Mouse (Mus musculus) liver, postnatal 0 days (tissue): ENCODE measurements around the gene Ildr1. TPM values are rescaled to one million over a fixed set of nuclear protein-coding genes. Genes with fewer than 3 reads are reported as not detected.

Experiments
- ATAC-seq: fragments of 200-750 bp; cut with Nextera tagmentation; 2 replicates; pipeline ENCODE4 v1.8.0; 2017; ENCODE audit warnings: mild to moderate bottlenecking, moderate library complexity
- DNase-seq: peaks from one replicate; pipeline ENCODE4 v3.0.0-alpha.2; 2016
- H3K27ac ChIP-seq: fragments of 300-500 bp; sonication (generic); 2 replicates; pipeline ENCODE4 v1.5.1; 2014; ENCODE audit warnings: antibody characterized with exemption, moderate library complexity, mild to moderate bottlenecking, low read depth
- H3K27me3 ChIP-seq: fragments of 300-500 bp; sonication (generic); 2 replicates; pipeline ENCODE4 v1.6.1; 2014; ENCODE audit warnings: low read length, control low read depth, mixed read lengths; ENCODE audit not compliant: insufficient read depth
- H3K36me3 ChIP-seq: fragments of 300-500 bp; sonication (generic); replicated peaks from 2 replicates; pipeline ENCODE4 v1.6.1; 2014; ENCODE audit warnings: mild to moderate bottlenecking, control low read depth, low read length, moderate library complexity, mixed read lengths; ENCODE audit not compliant: insufficient read depth
- H3K4me1 ChIP-seq: fragments of 300-500 bp; sonication (generic); 2 replicates; pipeline ENCODE4 v1.6.1; 2014; ENCODE audit warnings: antibody characterized with exemption, mild to moderate bottlenecking, control low read depth; ENCODE audit not compliant: insufficient read depth
- H3K4me2 ChIP-seq: fragments of 300-500 bp; sonication (generic); 2 replicates; pipeline ENCODE4 v1.6.1; 2014; ENCODE audit warnings: low read depth, mild to moderate bottlenecking, low read length, moderate library complexity, mixed read lengths
- H3K4me3 ChIP-seq: fragments of 300-500 bp; sonication (generic); 2 replicates; pipeline ENCODE4 v1.5.1; 2014; ENCODE audit warnings: low read depth, low read length
- H3K9ac ChIP-seq: fragments of 300-500 bp; sonication (generic); replicated peaks from 2 replicates; pipeline ENCODE4 v1.6.1; 2014; ENCODE audit warnings: mild to moderate bottlenecking, moderate library complexity
- H3K9me3 ChIP-seq: fragments of 300-500 bp; sonication (generic); 2 replicates; pipeline ENCODE4 v1.6.1; 2016; ENCODE audit warnings: mild to moderate bottlenecking, control low read depth, low read length, mixed read lengths
- CTCF ChIP-seq: sonication (generic); IDR thresholded peaks from 2 replicates; pipeline ENCODE4 v1.5.1; 2016; ENCODE audit warnings: antibody characterized with exemption, low read depth
- EP300 ChIP-seq: IDR thresholded peaks from 2 replicates; pipeline ENCODE4 v1.6.1; 2016; ENCODE audit warnings: antibody characterized with exemption, low read depth, mild to moderate bottlenecking
- WGBS: fragments of 180-500 bp; shearing (Covaris S2); extraction: QIAGEN DNeasy Blood & Tissue Kit; methylation state at CpG from one replicate; pipeline ENCODE4 v1.1.7; 2014; ENCODE audit not compliant: insufficient replicate concordance; 5-methylcytosine and 5-hydroxymethylcytosine counted together
- polyA plus RNA-seq: library from polyadenylated mRNA; unstranded; fragments of >200 nt; fragmentation: Nextera tagmentation; extraction: Ambion mirVana; gene quantifications from 2 replicates; pipeline ENCODE4 v1.2.1, GENCODE M21; 2015

Ildr1 gene
- polyA plus RNA-seq, 1 experiment from 2014 or later = 0.19 TPM

DNA sequence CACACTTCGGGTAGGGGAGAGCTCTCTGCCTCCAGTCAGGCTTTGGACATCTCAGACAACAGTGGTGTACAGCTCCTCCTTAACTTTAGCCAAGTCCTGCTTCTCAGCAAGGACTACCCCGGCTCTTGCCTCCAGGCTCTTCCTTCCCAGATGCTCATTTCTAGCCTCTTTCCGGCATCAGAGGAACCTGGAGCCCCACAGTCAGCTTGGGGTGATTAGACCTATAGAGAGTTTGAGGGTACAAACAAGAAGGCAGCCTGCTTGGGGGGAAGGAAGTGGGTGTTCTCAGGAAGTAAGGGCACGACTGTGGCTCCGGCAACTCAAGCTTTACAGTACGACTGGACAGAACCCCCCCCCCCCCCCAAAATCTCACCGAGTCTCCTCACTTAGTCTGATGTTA is 15.0 kb downstream of the Ildr1 start:
- no peak overlapping the region for H3K4me2 ChIP-seq
- no peaks in the 10 kb centered on the region for H3K27me3 ChIP-seq
- no peaks in the 10 kb centered on the region for H3K36me3 ChIP-seq
- no peaks in the 10 kb centered on the region for H3K9me3 ChIP-seq
- TF ChIP-seq EP300 (no peak), CTCF (no peak)
- peak overlapping the region; percentile 16; the same call in 1 of the 2 replicates for H3K27ac ChIP-seq
- 30% methylated on average over 7 of the region's 7 CpGs for WGBS
- ATAC-seq = no peak
- no peak overlapping the region for H3K9ac ChIP-seq
- no peak for DNase-seq
- H3K4me1 ChIP-seq = peaks cover 4% of the 10 kb centered on the region; the same call in 1 of the 2 replicates
- no peak overlapping the region for H3K4me3 ChIP-seq

DNA sequence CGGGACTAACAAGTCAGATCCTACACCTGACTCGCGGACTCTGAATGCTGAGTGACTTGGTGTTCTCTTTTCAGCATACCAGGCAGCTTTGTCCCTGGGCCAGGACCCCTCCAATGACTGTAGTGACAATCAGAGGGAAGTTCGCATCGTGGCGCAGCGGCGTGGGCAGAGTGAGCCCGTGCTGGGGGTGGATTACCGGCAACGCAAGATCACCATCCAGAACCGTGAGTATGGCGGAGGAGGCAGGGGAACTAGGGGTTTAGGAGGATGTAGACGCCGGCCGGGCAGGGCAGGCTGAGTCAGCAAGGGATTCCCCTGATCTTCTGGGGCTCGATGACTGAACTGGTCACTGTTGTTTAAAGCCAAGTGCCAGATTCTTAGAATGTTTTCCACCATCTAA is 15.6 kb downstream of the Ildr1 start:
- no peak for ATAC-seq
- WGBS = 75% methylated on average over 17 of the region's 17 CpGs
- H3K4me2 ChIP-seq = no peak overlapping the region

DNA sequence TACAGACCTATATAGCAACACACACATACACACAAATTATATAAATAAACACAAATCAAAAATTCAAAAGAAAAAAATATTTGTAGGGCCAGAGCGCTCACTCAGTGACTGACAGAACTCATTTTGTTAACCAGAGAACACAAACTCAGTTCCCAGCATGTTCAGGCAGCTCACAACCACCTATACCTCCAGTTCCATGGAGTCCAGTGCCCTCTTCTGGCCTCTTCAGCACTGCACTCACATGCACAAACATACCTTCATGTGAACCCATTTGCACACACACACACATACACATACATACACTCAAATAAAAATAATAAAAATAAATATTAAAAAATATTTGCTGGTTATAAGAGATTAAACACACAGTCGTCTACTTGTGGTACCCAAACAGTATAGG is 17.0 kb downstream of the Ildr1 start:
- no peak for ATAC-seq
- Histone ChIP-seq H3K4me2 (no peak overlapping the region), H3K4me3 (no peak overlapping the region), H3K4me1 (peaks cover 4% of the 10 kb centered on the region; the same call in 1 of the 2 replicates), H3K27me3 (no peaks in the 10 kb centered on the region), H3K9ac (no peak overlapping the region), H3K27ac (no peak overlapping the region), H3K9me3 (no peaks in the 10 kb centered on the region), H3K36me3 (no peaks in the 10 kb centered on the region)
- TF ChIP-seq CTCF = peak; percentile 49
- TF ChIP-seq EP300 = no peak
- DNase-seq = no peak
- WGBS = 79% methylated on average over 2 of the region's 2 CpGs

More for the DNA sequence above, 15.6 kb downstream of the Ildr1 start:
- Histone ChIP-seq H3K27me3 (no peaks in the 10 kb centered on the region), H3K27ac (no peak overlapping the region), H3K9ac (no peak overlapping the region), H3K9me3 (no peaks in the 10 kb centered on the region), H3K4me3 (no peak overlapping the region), H3K4me1 (peaks cover 4% of the 10 kb centered on the region; the same call in 1 of the 2 replicates), H3K36me3 (no peaks in the 10 kb centered on the region)
- no peak for TF ChIP-seq CTCF
- TF ChIP-seq EP300 = no peak
- no peak for DNase-seq

DNA sequence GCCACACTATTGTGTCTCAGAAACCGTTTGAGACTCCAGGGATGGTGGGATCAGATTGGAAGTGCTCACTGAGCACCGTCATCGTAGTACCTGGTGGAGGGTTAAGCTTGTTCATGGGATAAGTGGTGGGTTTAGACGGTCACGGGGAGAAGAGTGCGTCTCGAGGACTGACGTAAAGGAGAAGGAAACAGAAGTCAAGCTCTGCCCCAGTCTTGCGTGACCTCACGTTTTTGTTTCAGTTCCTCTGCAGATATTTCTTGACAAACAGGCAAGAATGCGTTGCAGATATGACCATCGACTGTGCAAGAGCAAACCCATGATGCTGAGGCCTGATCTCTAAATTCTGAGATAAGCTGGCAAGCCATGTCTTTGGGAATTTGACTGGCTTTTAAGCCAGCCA is 18.0 kb downstream of the Ildr1 start:
- Histone ChIP-seq H3K4me2 (no peak overlapping the region), H3K36me3 (no peaks in the 10 kb centered on the region), H3K27ac (peak overlapping the region; percentile 29; the same call in 1 of the 2 replicates), H3K4me3 (no peak overlapping the region), H3K9ac (no peak overlapping the region), H3K4me1 (peaks cover 4% of the 10 kb centered on the region; the same call in 1 of the 2 replicates), H3K9me3 (no peaks in the 10 kb centered on the region), H3K27me3 (no peaks in the 10 kb centered on the region)
- TF ChIP-seq EP300 (no peak), CTCF (no peak)
- WGBS = 43% methylated on average over 12 of the region's 12 CpGs
- DNase-seq (peak; percentile 31), ATAC-seq (peak; percentile 38; the same call in 1 of the 2 replicates)

GRCm38 (mm10) chr16:36717481-36717880 is 23.7 kb downstream of the Ildr1 start:
- Histone ChIP-seq H3K27me3 (no peaks in the 10 kb centered on the region), H3K27ac (no peak overlapping the region), H3K36me3 (no peaks in the 10 kb centered on the region), H3K4me3 (no peak overlapping the region), H3K4me2 (no peak overlapping the region), H3K4me1 (no peaks in the 10 kb centered on the region), H3K9me3 (no peaks in the 10 kb centered on the region), H3K9ac (no peak overlapping the region)
- TF ChIP-seq CTCF = no peak
- TF ChIP-seq EP300 = no peak
- 47% methylated on average over 4 of the region's 4 CpGs for WGBS
- ATAC-seq (peak; percentile 38; the same call in 1 of the 2 replicates), DNase-seq (no peak)

DNA sequence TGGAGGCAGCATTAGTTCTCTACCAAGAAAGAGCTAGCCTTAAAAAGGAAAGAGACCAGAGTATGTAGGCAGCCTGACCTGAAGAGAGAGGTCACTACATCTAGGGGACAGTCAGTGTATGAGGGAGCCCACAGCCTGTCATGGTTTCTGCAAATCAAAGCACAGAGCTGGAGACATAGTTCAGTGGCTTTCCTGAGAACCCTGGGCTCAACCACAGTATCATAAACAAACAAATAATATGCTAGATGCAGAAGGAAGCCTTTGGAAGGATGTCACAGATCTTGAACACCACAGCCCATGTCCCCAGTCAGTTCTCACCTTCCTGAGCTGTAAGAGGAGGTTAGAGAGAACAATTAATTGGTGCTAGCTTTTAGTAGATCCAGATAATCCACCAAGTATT is 24.9 kb downstream of the Ildr1 start:
- H3K36me3 ChIP-seq = no peaks in the 10 kb centered on the region

More for the DNA sequence above, 24.9 kb downstream of the Ildr1 start:
- ATAC-seq (no peak), DNase-seq (no peak)
- H3K4me2 ChIP-seq = no peak overlapping the region
- TF ChIP-seq EP300 (no peak), CTCF (no peak)
- no peak overlapping the region for H3K9ac ChIP-seq
- H3K27ac ChIP-seq = no peak overlapping the region
- no peaks in the 10 kb centered on the region for H3K4me1 ChIP-seq
- H3K9me3 ChIP-seq = no peaks in the 10 kb centered on the region
- H3K4me3 ChIP-seq = no peak overlapping the region
- H3K27me3 ChIP-seq = no peaks in the 10 kb centered on the region
